Mouse (Mus musculus): ENCODE measurements at regions not wholly inside any gene's neighbourhood (a gene's known extent, or its start where the extent isn't known, plus 50 kb on each side); places are given as distances from the start of the nearest gene placed in this dataset.
A peak's percentile ranks its signal among the peaks of the same experiment; 100 is the strongest.

- Histone ChIP-seq H3K9ac (ENCODE audit: low read depth, low read length) (no peak overlapping the region), H3K27me3 (ENCODE audit: control insufficient read depth, insufficient read depth, low read depth, low read length) (peaks cover 3% of the 10 kb centered on the region; the same call in 1 of the 2 replicates), H3K27ac (ENCODE audit: low read length) (no peak overlapping the region), H3K4me1 (ENCODE audit: control insufficient read depth, insufficient read depth, low read length) (peaks cover 10% of the 10 kb centered on the region), H3K4me3 (ENCODE audit: low read depth, low read length) (no peak overlapping the region), H3K4me2 (ENCODE audit: low read length) (no peak overlapping the region), H3K9me3 (replicated peaks; ENCODE audit: control insufficient read depth, low read length, poor library complexity, severe bottlenecking) (no peaks in the 10 kb centered on the region), H3K36me3 (ENCODE audit: control insufficient read depth, insufficient read depth, low read length) (no peaks in the 10 kb centered on the region)
- 95% methylated on average over 12 of the region's 12 CpGs for WGBS
- ATAC-seq, result no peak
Observed at GRCm38 (mm10) chr9:61487824-61488223, 115.7 kb downstream of the Tle3 start.

GRCm38 (mm10) chr9:61487146-61487545 is 115.0 kb downstream of the Tle3 start:
- Histone ChIP-seq H3K27me3 (ENCODE audit: control insufficient read depth, insufficient read depth, low read depth, low read length) (peaks cover 3% of the 10 kb centered on the region; the same call in 1 of the 2 replicates), H3K9me3 (replicated peaks; ENCODE audit: control insufficient read depth, low read length, poor library complexity, severe bottlenecking) (no peaks in the 10 kb centered on the region), H3K4me2 (ENCODE audit: low read length) (no peak overlapping the region), H3K27ac (ENCODE audit: low read length) (no peak overlapping the region), H3K4me1 (ENCODE audit: control insufficient read depth, insufficient read depth, low read length) (peaks cover 10% of the 10 kb centered on the region), H3K4me3 (ENCODE audit: low read depth, low read length) (no peak overlapping the region), H3K36me3 (ENCODE audit: control insufficient read depth, insufficient read depth, low read length) (no peaks in the 10 kb centered on the region), H3K9ac (ENCODE audit: low read depth, low read length) (no peak overlapping the region)
- 50% methylated on average over 7 of the region's 7 CpGs for WGBS
- ATAC-seq, result no peak

- Histone ChIP-seq H3K9me3 (replicated peaks; ENCODE audit: control insufficient read depth, low read length, poor library complexity, severe bottlenecking) (no peaks in the 10 kb centered on the region), H3K36me3 (ENCODE audit: control insufficient read depth, insufficient read depth, low read length) (no peaks in the 10 kb centered on the region), H3K9ac (ENCODE audit: low read depth, low read length) (no peak overlapping the region), H3K4me1 (ENCODE audit: control insufficient read depth, insufficient read depth, low read length) (peaks cover 7% of the 10 kb centered on the region), H3K4me3 (ENCODE audit: low read depth, low read length) (no peak overlapping the region), H3K4me2 (ENCODE audit: low read length) (no peak overlapping the region), H3K27ac (ENCODE audit: low read length) (no peak overlapping the region), H3K27me3 (ENCODE audit: control insufficient read depth, insufficient read depth, low read depth, low read length) (no peaks in the 10 kb centered on the region)
- no peak for ATAC-seq
- 35% methylated on average over 3 of the region's 3 CpGs for WGBS
Observed at GRCm38 (mm10) chr9:61484391-61484790, 112.2 kb downstream of the Tle3 start.

GRCm38 (mm10) chr9:61479626-61480025 is 107.5 kb downstream of the Tle3 start:
- H3K4me3 ChIP-seq (ENCODE audit: low read depth, low read length), result no peak overlapping the region
- H3K27me3 ChIP-seq (ENCODE audit: control insufficient read depth, insufficient read depth, low read depth, low read length), result no peaks in the 10 kb centered on the region
- no peaks in the 10 kb centered on the region for H3K9me3 ChIP-seq (replicated peaks; ENCODE audit: control insufficient read depth, low read length, poor library complexity, severe bottlenecking)
- no peak overlapping the region for H3K27ac ChIP-seq (ENCODE audit: low read length)
- no peak overlapping the region for H3K4me2 ChIP-seq (ENCODE audit: low read length)
- H3K36me3 ChIP-seq (ENCODE audit: control insufficient read depth, insufficient read depth, low read length), result no peaks in the 10 kb centered on the region
- H3K4me1 ChIP-seq (ENCODE audit: control insufficient read depth, insufficient read depth, low read length), result peaks cover 12% of the 10 kb centered on the region
- no peak overlapping the region for H3K9ac ChIP-seq (ENCODE audit: low read depth, low read length)
- ATAC-seq, result no peak
- 37% methylated on average over 6 of the region's 6 CpGs for WGBS

- Histone ChIP-seq H3K9ac (ENCODE audit: low read depth, low read length) (no peak overlapping the region; the same call in 1 of the 2 replicates), H3K4me1 (ENCODE audit: control insufficient read depth, insufficient read depth, low read length) (peaks cover 12% of the 10 kb centered on the region), H3K27me3 (ENCODE audit: control insufficient read depth, insufficient read depth, low read depth, low read length) (no peaks in the 10 kb centered on the region), H3K4me2 (ENCODE audit: low read length) (no peak overlapping the region), H3K4me3 (ENCODE audit: low read depth, low read length) (no peak overlapping the region), H3K9me3 (replicated peaks; ENCODE audit: control insufficient read depth, low read length, poor library complexity, severe bottlenecking) (no peaks in the 10 kb centered on the region), H3K36me3 (ENCODE audit: control insufficient read depth, insufficient read depth, low read length) (no peaks in the 10 kb centered on the region), H3K27ac (ENCODE audit: low read length) (no peak overlapping the region)
- WGBS, result 16% methylated on average over 9 of the region's 9 CpGs
- no peak for ATAC-seq
Observed at GRCm38 (mm10) chr9:61478862-61479261, 106.7 kb downstream of the Tle3 start.

GRCm38 (mm10) chr9:61476351-61476750 is 104.2 kb downstream of the Tle3 start:
- ATAC-seq, result no peak
- 63% methylated on average over 4 of the region's 4 CpGs for WGBS
- Histone ChIP-seq H3K27me3 (ENCODE audit: control insufficient read depth, insufficient read depth, low read depth, low read length) (no peaks in the 10 kb centered on the region), H3K9me3 (replicated peaks; ENCODE audit: control insufficient read depth, low read length, poor library complexity, severe bottlenecking) (no peaks in the 10 kb centered on the region), H3K4me3 (ENCODE audit: low read depth, low read length) (no peak overlapping the region), H3K9ac (ENCODE audit: low read depth, low read length) (no peak overlapping the region), H3K4me2 (ENCODE audit: low read length) (no peak overlapping the region), H3K4me1 (ENCODE audit: control insufficient read depth, insufficient read depth, low read length) (peaks cover 12% of the 10 kb centered on the region), H3K36me3 (ENCODE audit: control insufficient read depth, insufficient read depth, low read length) (no peaks in the 10 kb centered on the region), H3K27ac (ENCODE audit: low read length) (no peak overlapping the region)

GRCm38 (mm10) chr9:61470815-61471505 is 98.8 kb downstream of the Tle3 start:
- Histone ChIP-seq H3K4me2 (ENCODE audit: low read length) (no peak overlapping the region), H3K4me3 (ENCODE audit: low read depth, low read length) (no peak overlapping the region), H3K27me3 (ENCODE audit: control insufficient read depth, insufficient read depth, low read depth, low read length) (no peaks in the 10 kb centered on the region), H3K36me3 (ENCODE audit: control insufficient read depth, insufficient read depth, low read length) (no peaks in the 10 kb centered on the region), H3K4me1 (ENCODE audit: control insufficient read depth, insufficient read depth, low read length) (peaks cover 13% of the 10 kb centered on the region), H3K9me3 (replicated peaks; ENCODE audit: control insufficient read depth, low read length, poor library complexity, severe bottlenecking) (no peaks in the 10 kb centered on the region), H3K9ac (ENCODE audit: low read depth, low read length) (no peak overlapping the region), H3K27ac (ENCODE audit: low read length) (no peak overlapping the region)
- ATAC-seq, result no peak
- 36% methylated on average over 6 of the region's 6 CpGs for WGBS

- no peak overlapping the region for H3K9ac ChIP-seq (ENCODE audit: low read depth, low read length)
- H3K4me2 ChIP-seq (ENCODE audit: low read length), result no peak overlapping the region
- peaks cover 5% of the 10 kb centered on the region; the same call in 1 of the 2 replicates for H3K9me3 ChIP-seq (replicated peaks; ENCODE audit: control insufficient read depth, low read length, poor library complexity, severe bottlenecking)
Observed at GRCm38 (mm10) chr9:61468897-61469509, 96.8 kb downstream of the Tle3 start.

GRCm38 (mm10) chr9:61468368-61468848 is 96.2 kb downstream of the Tle3 start:
- H3K4me1 ChIP-seq (ENCODE audit: control insufficient read depth, insufficient read depth, low read length), result peaks cover 13% of the 10 kb centered on the region
- H3K4me3 ChIP-seq (ENCODE audit: low read depth, low read length), result no peak overlapping the region
- WGBS, result 18% methylated on average over 6 of the region's 6 CpGs
- H3K27me3 ChIP-seq (ENCODE audit: control insufficient read depth, insufficient read depth, low read depth, low read length), result no peaks in the 10 kb centered on the region
- H3K27ac ChIP-seq (ENCODE audit: low read length), result peak overlapping the region; percentile 49
- no peak overlapping the region for H3K4me2 ChIP-seq (ENCODE audit: low read length)
- H3K9me3 ChIP-seq (replicated peaks; ENCODE audit: control insufficient read depth, low read length, poor library complexity, severe bottlenecking), result peaks cover 5% of the 10 kb centered on the region; the same call in 1 of the 2 replicates
- no peaks in the 10 kb centered on the region for H3K36me3 ChIP-seq (ENCODE audit: control insufficient read depth, insufficient read depth, low read length)
- peak; percentile 88 for ATAC-seq
- no peak overlapping the region for H3K9ac ChIP-seq (ENCODE audit: low read depth, low read length)

More at GRCm38 (mm10) chr9:61468897-61469509, 96.8 kb downstream of the Tle3 start:
- Histone ChIP-seq H3K4me1 (ENCODE audit: control insufficient read depth, insufficient read depth, low read length) (peaks cover 13% of the 10 kb centered on the region), H3K27me3 (ENCODE audit: control insufficient read depth, insufficient read depth, low read depth, low read length) (no peaks in the 10 kb centered on the region), H3K4me3 (ENCODE audit: low read depth, low read length) (no peak overlapping the region), H3K27ac (ENCODE audit: low read length) (no peak overlapping the region), H3K36me3 (ENCODE audit: control insufficient read depth, insufficient read depth, low read length) (no peaks in the 10 kb centered on the region)
- WGBS, result 29% methylated on average over 11 of the region's 11 CpGs
- peak; percentile 68; the same call in 1 of the 2 replicates for ATAC-seq
